Mouse (Mus musculus) central nervous system, embryonic 18 days (tissue): ENCODE data around the gene Slc39a1. TPM values are rescaled to one million over a fixed set of nuclear protein-coding genes. Genes with fewer than 3 reads are reported as not detected.

Experiments used
- polyA plus RNA-seq: library from polyadenylated mRNA; depleted of rRNA; stranded (reverse); fragments of >200 nt; gene quantifications from 2 replicates; pipeline ENCODE4 v1.2.3, GENCODE M21; 2012; rRNA removed

The Slc39a1 gene
- 23.9 and 24.3 TPM in 2 replicates for polyA plus RNA-seq

DNA sequence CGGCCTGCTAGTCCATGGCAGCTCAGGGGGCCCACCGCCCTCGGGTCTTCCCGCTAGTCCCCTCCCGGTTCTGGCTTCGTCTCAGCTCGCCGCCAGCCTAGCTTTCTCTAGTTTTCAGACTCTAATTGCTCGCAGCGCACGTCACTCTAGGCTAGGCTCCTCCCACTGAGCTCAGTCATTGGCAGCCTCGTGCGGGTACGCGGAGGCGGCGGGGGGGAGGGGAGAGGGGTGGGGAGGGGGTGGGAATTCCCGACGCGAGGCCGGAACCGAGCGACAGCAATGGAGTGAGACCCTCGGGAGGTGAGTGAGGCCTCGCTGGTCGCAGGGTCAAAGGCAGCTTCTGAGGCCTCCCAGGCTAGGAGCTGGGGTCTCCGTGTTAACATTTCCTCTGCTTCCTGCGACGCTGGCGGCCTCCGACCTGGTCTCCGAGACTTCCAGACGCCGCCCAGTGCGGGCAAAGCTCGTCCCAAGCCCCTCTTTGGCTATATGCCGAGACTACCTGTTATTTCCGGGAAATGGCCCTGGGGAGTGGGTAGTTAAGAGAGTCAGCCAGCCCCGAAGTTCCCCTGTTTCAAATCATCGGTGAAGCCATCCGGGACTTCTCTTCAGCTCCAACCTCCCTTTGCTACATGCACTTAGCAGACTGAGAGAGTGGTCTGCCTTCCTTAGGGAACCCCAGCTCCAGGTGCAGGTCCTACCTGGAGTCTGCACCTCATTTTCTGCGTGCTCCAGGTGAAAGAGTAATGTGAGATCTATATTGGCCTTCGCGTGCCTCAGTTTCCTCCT, at the start of gene Slc39a1:
TSS of gene Slc39a1 (plus strand) at position 213 of the 786 bp plus-strand sequence.

GRCm38 (mm10) chr3:90213377-90213866, 34.5 kb upstream of the Slc39a1 start, which contains the start of the genes Rps27 and Rab13:
Rps27 (minus strand) TSS chr3:90213651.
Rab13 (plus strand) TSS chr3:90213695.

DNA sequence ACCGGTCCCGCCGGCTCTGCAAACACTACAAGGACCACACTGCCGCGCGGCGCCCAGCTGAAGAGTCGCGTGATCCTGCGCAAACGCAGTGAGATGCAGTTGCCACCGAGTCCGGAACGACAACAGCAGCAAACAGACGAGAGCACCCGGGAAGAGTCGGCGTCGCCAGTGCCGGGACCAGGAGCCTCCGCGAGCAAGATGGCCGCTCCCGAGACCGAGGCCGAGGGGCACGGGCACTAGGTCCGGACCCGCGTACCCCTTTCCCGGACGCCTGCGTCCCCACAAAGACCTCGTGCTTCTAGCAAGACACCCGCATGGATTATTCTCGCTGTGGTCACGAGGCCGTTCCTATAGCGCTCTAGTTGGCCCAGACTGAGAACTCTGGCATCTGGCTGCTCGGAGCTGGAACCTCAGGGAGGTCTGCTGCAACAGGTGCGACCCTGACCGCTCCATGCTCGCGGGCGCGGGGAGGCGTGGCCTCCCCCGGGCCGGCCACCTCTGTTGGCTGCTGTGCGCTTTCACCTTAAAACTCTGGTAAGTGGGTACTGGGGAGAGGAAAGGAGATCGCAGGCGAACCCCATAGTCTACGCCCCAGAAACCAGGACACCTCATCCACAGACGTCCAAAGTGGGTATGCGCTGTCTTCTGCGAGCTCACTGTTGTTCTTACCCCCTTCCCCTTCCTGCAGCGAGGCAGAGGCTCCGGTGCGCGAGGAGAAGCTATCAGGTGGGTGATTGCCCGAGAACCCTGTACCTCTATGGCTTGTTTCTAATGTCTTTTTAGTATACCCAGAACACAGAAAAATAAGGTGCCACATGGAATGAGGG, 16.3 kb upstream of the Slc39a1 start, which contains the start of gene Jtb:
TSS of gene Jtb (plus strand) at position 91 of the 827 bp plus-strand sequence.

DNA sequence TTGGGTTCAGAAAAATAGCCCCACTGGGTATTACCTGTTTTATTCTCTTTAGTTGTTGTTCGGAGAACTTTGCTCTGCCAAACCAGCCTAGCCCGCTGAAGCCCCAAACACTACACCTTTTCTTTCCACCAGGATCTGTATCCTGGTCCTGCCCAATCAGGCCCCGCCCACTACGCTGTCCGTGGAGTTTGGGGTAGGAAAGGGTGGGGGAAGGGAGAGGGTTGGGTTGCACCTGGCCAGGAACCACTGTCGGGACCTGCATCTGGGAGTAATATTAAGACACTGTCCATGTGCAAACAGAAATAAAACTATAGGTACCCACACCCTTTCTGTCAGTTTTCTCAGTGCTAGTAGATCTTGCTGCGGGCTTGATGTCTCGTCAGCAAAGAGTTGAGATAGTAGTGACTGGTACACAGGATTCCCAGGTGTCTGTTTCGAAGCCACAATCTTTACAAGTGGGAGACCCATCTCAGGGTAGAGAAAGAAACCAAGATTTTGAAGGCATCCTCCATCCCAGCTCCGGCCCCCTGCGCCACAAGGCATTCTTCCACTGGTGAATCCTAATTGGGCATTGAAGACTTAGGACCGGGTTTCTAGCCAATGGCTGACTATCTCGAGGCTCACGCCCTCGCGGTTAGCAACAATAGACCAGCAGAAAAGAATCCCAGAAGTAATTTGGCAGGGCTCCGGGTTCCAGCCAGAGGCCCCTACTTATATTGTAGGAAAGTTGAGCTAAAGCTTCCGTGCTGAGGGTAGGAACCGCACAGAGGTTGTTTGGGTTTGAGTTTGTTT, 4.8 kb upstream of the Slc39a1 start, which contains the start of gene Creb3l4:
TSS of gene Creb3l4 (minus strand) at position 529 of the 792 bp plus-strand sequence.

GRCm38 (mm10) chr3:90253653-90254418, 5.9 kb downstream of the Slc39a1 start, which contains the start of gene Crtc2:
Crtc2 (plus strand) TSS chr3:90254163.

GRCm38 (mm10) chr3:90265034-90265931, 17.3 kb downstream of the Slc39a1 start, which contains the start of gene Dennd4b:
Dennd4b (plus strand) TSS chr3:90265185.

DNA sequence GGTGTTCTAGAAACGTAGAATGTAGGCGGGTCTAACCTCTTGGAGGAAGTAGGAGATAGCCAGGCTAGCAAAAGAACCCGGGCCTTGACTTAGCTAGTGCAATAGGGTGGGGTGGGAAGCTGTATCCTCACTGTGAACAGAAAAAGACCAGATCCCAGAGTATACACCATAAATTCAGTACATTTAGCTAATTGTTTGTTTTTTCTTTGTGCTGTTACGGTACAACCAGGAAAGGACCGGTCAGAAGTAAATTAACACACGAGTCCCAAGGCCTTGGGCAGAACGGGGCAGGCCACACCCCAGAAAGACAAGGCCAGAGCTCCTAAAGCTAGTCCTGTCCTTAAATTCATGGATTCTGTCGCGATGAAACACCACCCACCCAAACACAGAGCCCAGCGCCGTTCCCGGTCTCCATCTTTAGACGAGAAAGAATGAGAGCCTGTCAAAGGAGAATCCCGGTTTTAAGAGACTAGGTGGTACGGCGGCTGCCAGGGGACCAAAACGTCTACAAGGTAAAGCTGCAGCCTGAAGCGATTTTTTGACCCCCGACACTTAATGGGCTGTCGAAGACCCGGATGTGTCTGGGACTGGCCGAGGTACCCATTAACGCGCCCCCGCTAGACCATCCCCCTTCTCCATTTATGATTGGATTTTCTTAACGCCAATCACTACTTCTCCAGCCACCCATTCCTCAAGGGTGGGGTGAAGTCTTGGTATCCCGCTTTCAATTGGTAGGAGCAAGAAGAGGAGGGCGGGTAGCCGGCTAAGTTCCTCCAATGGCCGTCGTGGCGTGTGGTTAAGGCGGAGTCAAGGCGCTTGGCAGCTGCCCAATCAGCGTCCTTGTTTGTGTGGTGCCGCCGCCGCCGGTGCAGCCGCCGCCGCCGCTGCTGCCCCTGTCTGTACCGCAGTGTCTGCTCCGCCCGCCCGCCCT, 44.6 kb downstream of the Slc39a1 start, which contains the start of gene Gatad2b:
TSS of gene Gatad2b (plus strand) at position 834 of the 931 bp plus-strand sequence.

Other genes with a start within 250 kb of the Slc39a1 start
- gene Hax1, start 249.4 kb upstream of the Slc39a1 start, polyA plus RNA-seq: 89.2 and 102 TPM in 2 replicates
- gene 4933434E20Rik, start 196.5 kb upstream of the Slc39a1 start, polyA plus RNA-seq: 89.6 and 94.7 TPM in 2 replicates
- gene Ubap2l, start 195.5 kb upstream of the Slc39a1 start, polyA plus RNA-seq: 119 and 130 TPM in 2 replicates
- 233 and 236 TPM in 2 replicates for gene Tpm3, start 175.5 kb upstream of the Slc39a1 start, polyA plus RNA-seq
- 1.2 TPM in 2 replicates for gene Nup210l, start 144.0 kb upstream of the Slc39a1 start, polyA plus RNA-seq
- 2,349 and 2,572 TPM in 2 replicates for gene Rps27, start 34.5 kb upstream of the Slc39a1 start, polyA plus RNA-seq
- 14.4 and 15.2 TPM in 2 replicates for gene Rab13, start 34.5 kb upstream of the Slc39a1 start, polyA plus RNA-seq
- gene Jtb, start 16.6 kb upstream of the Slc39a1 start, polyA plus RNA-seq: 74.7 and 75.3 TPM in 2 replicates
- gene Creb3l4, start 4.7 kb upstream of the Slc39a1 start, polyA plus RNA-seq: 0.98 and 1.0 TPM in 2 replicates
- 42.5 and 55.8 TPM in 2 replicates for gene Crtc2, start 6.0 kb downstream of the Slc39a1 start, polyA plus RNA-seq
- gene Dennd4b, start 17.0 kb downstream of the Slc39a1 start, polyA plus RNA-seq: 25.3 and 25.9 TPM in 2 replicates
- 24.3 and 31.8 TPM in 2 replicates for gene Gatad2b, start 45.0 kb downstream of the Slc39a1 start, polyA plus RNA-seq
- gene Slc27a3, start 141.8 kb downstream of the Slc39a1 start, polyA plus RNA-seq: 52.9 and 54.6 TPM in 2 replicates
- gene Ints3, start 185.4 kb downstream of the Slc39a1 start, polyA plus RNA-seq: 53.9 and 55.9 TPM in 2 replicates
- gene Npr1, start 217.7 kb downstream of the Slc39a1 start, polyA plus RNA-seq: 5.7 and 6.3 TPM in 2 replicates
- 168 and 169 TPM in 2 replicates for gene Ilf2, start 228.0 kb downstream of the Slc39a1 start, polyA plus RNA-seq
- 46.0 and 48.7 TPM in 2 replicates for gene Snapin, start 242.9 kb downstream of the Slc39a1 start, polyA plus RNA-seq